Mouse (Mus musculus) ES-E14 (cell line): Measurements from ENCODE around the gene Plac1. TPM values are rescaled to one million over a fixed set of nuclear protein-coding genes. Genes with fewer than 3 reads are reported as not detected.

ENCODE experiments used
- DNase-seq: peaks from one replicate; pipeline ENCODE4 v3.0.0-alpha.2; 2013; ENCODE audit warnings: low read depth, low spot score
- H3K27ac ChIP-seq: 2 replicates; pipeline ENCODE4 v1.5.1; 2012; ENCODE audit warnings: low read depth, mild to moderate bottlenecking, low read length, moderate library complexity, mixed read lengths; ENCODE audit not compliant: poor library complexity, insufficient read depth, severe bottlenecking
- H3K36me3 ChIP-seq: 2 replicates; pipeline ENCODE4 v1.6.1; 2012; ENCODE audit warnings: mild to moderate bottlenecking, low read length, moderate library complexity, mixed read lengths; ENCODE audit not compliant: control insufficient read depth, poor library complexity, insufficient read depth, severe bottlenecking
- H3K4me1 ChIP-seq, 2 experiments: fragments of 150-350 bp in 1 of 2; sonication (generic) in 1 of 2; 2 replicates each; pipeline ENCODE4 v1.6.1; 2012; ENCODE audit warnings: low read length in 2 of 2, mild to moderate bottlenecking in 1 of 2, mixed read lengths in 1 of 2; ENCODE audit not compliant: control insufficient read depth in 2 of 2, insufficient read depth in 2 of 2, poor library complexity in 1 of 2
- H3K4me3 ChIP-seq, 2 experiments: fragments of 150-350 bp in 1 of 2; sonication (generic) in 1 of 2; 2 replicates each; pipeline ENCODE4 v1.5.1; 2012; ENCODE audit warnings: low read length in 2 of 2, low read depth in 1 of 2, mild to moderate bottlenecking in 1 of 2, mixed read lengths in 1 of 2; ENCODE audit not compliant: insufficient read depth in 1 of 2, poor library complexity in 1 of 2, severe bottlenecking in 1 of 2
- H3K9ac ChIP-seq: 2 replicates; pipeline ENCODE4 v1.6.1; 2012; ENCODE audit warnings: low read depth, mild to moderate bottlenecking, low read length, mixed read lengths; ENCODE audit not compliant: poor library complexity, insufficient read depth, severe bottlenecking
- H3K9me3 ChIP-seq: fragments of 150-350 bp; sonication (generic); 2 replicates; pipeline ENCODE4 v1.6.1; 2012; ENCODE audit warnings: low read depth, mild to moderate bottlenecking, low read length; ENCODE audit not compliant: control insufficient read depth, insufficient read depth
- CHD2 ChIP-seq: IDR thresholded peaks from 2 replicates; pipeline ENCODE4 v1.6.1; 2014; ENCODE audit warnings: mild to moderate bottlenecking, low read depth, low read length, inconsistent platforms
- HCFC1 ChIP-seq: IDR thresholded peaks from 2 replicates; pipeline ENCODE4 v1.6.1; 2012; ENCODE audit warnings: low read length, inconsistent platforms, borderline replicate concordance; ENCODE audit not compliant: insufficient read depth
- MAFK ChIP-seq: IDR thresholded peaks from 2 replicates; pipeline ENCODE4 v1.6.1; 2014; ENCODE audit warnings: mild to moderate bottlenecking, low read depth, low read length, inconsistent platforms; ENCODE audit not compliant: insufficient read depth
- ZC3H11A ChIP-seq: IDR thresholded peaks from 2 replicates; pipeline ENCODE4 v1.6.1; 2012; ENCODE audit warnings: low read depth, mild to moderate bottlenecking, inconsistent platforms, low read length, borderline replicate concordance
- ZNF384 ChIP-seq: IDR thresholded peaks from 2 replicates; pipeline ENCODE4 v1.6.1; 2012; ENCODE audit warnings: low read depth, low read length, inconsistent platforms
- in situ Hi-C, 2 experiments: fragments of 600-800 bp; cut with MboI; formaldehyde crosslinking; loops; one replicate each; pipeline ENCODE4 v1.15.1; 2025; ENCODE audit warnings: low sequenced_read_pairs in 2 of 2, inconsistent platforms in 1 of 2; ENCODE audit not compliant: unreplicated experiment in 2 of 2
- total RNA-seq: library from RNA; depleted of rRNA; stranded (reverse); fragments of 300-350 nt; gene quantifications from 2 replicates; pipeline ENCODE4 v1.2.3, GENCODE M21; 2012

Plac1 gene
- total RNA-seq, 1 experiment: 5.7 TPM

DNA sequence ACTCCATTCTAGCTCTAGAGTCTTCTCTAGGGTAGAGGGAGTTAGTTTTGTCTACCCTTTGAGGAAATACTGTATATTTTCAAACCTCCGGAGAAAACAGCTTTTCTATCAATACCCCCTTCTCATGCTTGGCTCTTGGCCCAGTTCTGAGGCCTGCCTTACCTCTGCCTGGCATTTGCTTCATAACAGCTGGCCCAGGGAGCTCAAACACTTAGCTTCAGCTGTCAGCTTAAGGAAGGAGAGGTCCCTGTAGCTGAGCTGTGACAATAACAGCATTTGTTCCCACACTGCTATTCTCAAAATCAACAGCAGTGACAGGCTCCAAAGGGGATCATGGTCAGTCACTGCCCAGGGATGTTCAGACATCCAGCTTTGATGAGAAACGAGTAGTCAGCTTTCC is 138.7 kb downstream of the Plac1 start:
- no peak overlapping the region for H3K4me3 ChIP-seq
- H3K4me1 ChIP-seq: no peaks in the 10 kb centered on the region
- H3K9me3 ChIP-seq: no peaks in the 10 kb centered on the region
- DNase-seq: no peak
- in situ Hi-C loops: no loop called here
- no peak for TF ChIP-seq MAFK
- no peak for TF ChIP-seq CHD2
- TF ChIP-seq ZC3H11A: no peak
- TF ChIP-seq ZNF384: no peak
- TF ChIP-seq HCFC1: no peak
- H3K36me3 ChIP-seq: no peaks in the 10 kb centered on the region
- no peak overlapping the region for H3K9ac ChIP-seq
- no peak overlapping the region for H3K27ac ChIP-seq

DNA sequence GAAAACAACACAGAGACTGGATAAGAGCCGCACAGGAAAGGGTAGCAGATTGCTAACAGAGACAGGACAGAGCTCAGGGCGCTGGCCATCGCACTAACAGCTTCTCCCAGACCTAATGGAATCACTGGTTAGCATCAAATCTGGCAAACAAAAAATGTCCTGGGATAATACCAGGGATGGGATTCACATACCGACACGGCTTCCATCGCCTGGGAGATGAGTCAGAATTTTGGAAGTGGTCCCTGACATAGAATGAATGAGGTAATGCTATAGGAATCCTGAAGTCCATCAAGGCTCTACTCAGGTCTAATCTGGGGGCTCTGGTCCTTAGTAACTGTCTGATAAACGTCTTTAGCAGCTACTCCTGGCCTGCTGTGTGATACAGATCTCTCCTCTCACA is 140.0 kb downstream of the Plac1 start:
- H3K9me3 ChIP-seq: no peaks in the 10 kb centered on the region
- H3K36me3 ChIP-seq: no peaks in the 10 kb centered on the region
- no peaks in the 10 kb centered on the region for H3K4me1 ChIP-seq
- no peak overlapping the region for H3K9ac ChIP-seq
- no peak overlapping the region for H3K4me3 ChIP-seq
- no peak for DNase-seq
- in situ Hi-C loops: no loop called here
- TF ChIP-seq ZC3H11A (no peak), CHD2 (no peak), HCFC1 (no peak), ZNF384 (no peak), MAFK (no peak)
- no peak overlapping the region for H3K27ac ChIP-seq

DNA sequence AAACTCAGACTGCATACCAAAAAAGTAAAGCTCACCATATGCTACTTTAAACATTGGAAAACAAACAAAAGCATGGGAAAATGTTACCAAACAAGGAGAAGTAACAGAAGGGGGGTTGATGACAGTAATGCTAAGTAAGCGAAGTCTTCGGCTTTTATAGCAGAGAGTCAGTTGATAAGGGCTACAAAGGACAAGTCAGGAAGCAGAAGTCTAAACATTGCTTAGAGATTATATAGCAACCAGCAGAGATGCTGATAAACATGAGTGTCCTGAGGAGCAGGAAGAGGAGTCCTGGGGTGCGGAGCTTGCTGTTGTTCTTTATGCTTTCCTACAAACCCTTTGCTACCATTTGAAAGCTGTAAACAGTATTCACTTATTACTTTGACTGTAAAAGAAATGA is 140.6 kb downstream of the Plac1 start:
- Histone ChIP-seq H3K9ac (no peak overlapping the region), H3K9me3 (no peaks in the 10 kb centered on the region), H3K27ac (no peak overlapping the region), H3K4me3 (no peak overlapping the region), H3K36me3 (no peaks in the 10 kb centered on the region), H3K4me1 (no peaks in the 10 kb centered on the region)
- no peak for DNase-seq
- TF ChIP-seq CHD2: no peak
- TF ChIP-seq ZC3H11A: no peak
- no peak for TF ChIP-seq HCFC1
- no peak for TF ChIP-seq MAFK
- TF ChIP-seq ZNF384: no peak
- in situ Hi-C loops: no loop called here

DNA sequence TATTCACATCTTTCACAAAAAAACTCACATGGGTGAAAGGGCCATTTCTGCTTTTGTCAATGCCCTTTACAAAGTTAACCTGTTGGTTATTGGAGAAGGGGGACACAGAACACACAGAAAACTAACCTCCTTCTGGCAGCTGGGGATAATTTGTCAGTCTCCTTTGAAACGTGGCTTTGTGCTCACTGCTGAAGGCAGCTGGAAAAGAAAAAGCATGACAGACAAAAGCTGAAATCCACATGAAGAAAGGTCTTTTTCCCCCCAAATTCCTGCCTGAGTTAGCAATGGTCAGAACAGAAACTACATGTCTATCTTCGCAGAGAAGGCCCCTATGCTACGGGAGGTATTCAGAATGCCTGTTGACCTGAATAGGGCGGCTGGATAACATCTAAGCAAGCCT is 141.6 kb downstream of the Plac1 start:
- H3K9me3 ChIP-seq: no peaks in the 10 kb centered on the region
- no peak overlapping the region for H3K27ac ChIP-seq
- H3K36me3 ChIP-seq: no peaks in the 10 kb centered on the region
- H3K4me3 ChIP-seq: no peak overlapping the region
- H3K4me1 ChIP-seq: no peaks in the 10 kb centered on the region
- no peak for TF ChIP-seq ZNF384
- no peak for TF ChIP-seq HCFC1
- no peak for TF ChIP-seq MAFK
- TF ChIP-seq ZC3H11A: no peak
- no peak for TF ChIP-seq CHD2
- no peak for DNase-seq
- in situ Hi-C loops: no loop called here
- no peak overlapping the region for H3K9ac ChIP-seq

DNA sequence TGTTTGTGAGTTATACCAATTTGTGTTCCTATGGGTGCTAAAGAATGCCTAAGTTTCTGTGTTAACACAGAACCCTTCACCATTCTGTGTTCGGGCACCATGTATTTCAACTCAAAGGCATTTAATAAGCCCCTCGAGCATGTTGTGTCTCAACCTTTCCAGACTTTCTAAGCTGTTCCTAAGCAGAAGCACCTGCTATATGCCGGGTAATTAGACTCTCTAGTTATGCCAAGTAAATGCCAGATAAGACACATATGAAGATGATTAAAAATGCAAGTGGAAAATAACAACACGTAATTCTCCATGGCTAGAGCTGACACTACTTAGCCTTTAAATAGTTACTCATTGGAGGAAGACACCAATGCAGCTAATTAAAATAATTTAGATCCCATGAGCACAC is 142.1 kb downstream of the Plac1 start:
- no peak overlapping the region for H3K4me3 ChIP-seq
- H3K36me3 ChIP-seq: no peaks in the 10 kb centered on the region
- DNase-seq: no peak
- no peaks in the 10 kb centered on the region for H3K9me3 ChIP-seq
- in situ Hi-C loops: no loop called here
- H3K27ac ChIP-seq: no peak overlapping the region
- no peak for TF ChIP-seq ZNF384
- TF ChIP-seq CHD2: no peak
- TF ChIP-seq ZC3H11A: no peak
- TF ChIP-seq HCFC1: no peak
- TF ChIP-seq MAFK: no peak
- H3K9ac ChIP-seq: no peak overlapping the region
- no peaks in the 10 kb centered on the region for H3K4me1 ChIP-seq
